Mouse (Mus musculus) testis, adult 2 months (tissue): Measurements from ENCODE around the gene Khdc4.

Experiments used
- CTCF ChIP-seq: fragments of 200-500 bp; IDR thresholded peaks from 2 replicates; pipeline ENCODE4 v1.5.1; 2012; ENCODE audit warnings: low read depth, mild to moderate bottlenecking, inconsistent platforms, low read length, moderate library complexity; ENCODE audit not compliant: control insufficient read depth, insufficient read depth, insufficient replicate concordance
- POLR2A ChIP-seq: fragments of 200-500 bp; IDR thresholded peaks from 2 replicates; pipeline ENCODE4 v1.6.1; 2012; ENCODE audit warnings: low read depth, mild to moderate bottlenecking, inconsistent platforms, low read length, moderate library complexity; ENCODE audit not compliant: control insufficient read depth

DNA sequence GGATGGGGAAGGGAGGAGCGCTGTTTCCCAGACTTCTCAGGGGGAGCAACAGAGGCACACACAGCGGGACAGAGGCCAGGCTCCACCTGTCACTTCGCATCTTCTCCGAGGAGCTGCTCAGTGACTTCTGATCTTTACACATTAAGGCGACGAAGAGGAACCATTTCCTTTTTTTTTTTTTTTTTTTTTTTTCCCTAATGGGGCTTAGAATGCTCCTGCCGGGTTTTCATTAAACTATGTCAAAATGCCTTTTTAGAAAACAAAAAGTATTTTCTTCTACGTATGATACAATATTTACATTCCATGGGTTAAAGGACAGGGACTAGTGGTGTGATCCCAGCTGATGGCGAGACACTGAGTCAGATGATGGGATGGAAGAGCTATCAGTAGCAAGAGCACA, 59.9 kb downstream of the Khdc4 start:
- TF ChIP-seq CTCF (no peak), POLR2A (no peak)
